Mouse (Mus musculus) E14TG2a.4 (cell line): ENCODE measurements around the gene Hcn4.

ENCODE experiments used
- CTCF ChIP-seq: conservative IDR thresholded peaks from 2 replicates; pipeline ENCODE4 v1.5.1; 2014; ENCODE audit warnings: low read length
- NANOG ChIP-seq: IDR thresholded peaks from 2 replicates; pipeline ENCODE4 v1.6.1; 2014; ENCODE audit warnings: borderline replicate concordance, low read length, mixed read lengths

DNA sequence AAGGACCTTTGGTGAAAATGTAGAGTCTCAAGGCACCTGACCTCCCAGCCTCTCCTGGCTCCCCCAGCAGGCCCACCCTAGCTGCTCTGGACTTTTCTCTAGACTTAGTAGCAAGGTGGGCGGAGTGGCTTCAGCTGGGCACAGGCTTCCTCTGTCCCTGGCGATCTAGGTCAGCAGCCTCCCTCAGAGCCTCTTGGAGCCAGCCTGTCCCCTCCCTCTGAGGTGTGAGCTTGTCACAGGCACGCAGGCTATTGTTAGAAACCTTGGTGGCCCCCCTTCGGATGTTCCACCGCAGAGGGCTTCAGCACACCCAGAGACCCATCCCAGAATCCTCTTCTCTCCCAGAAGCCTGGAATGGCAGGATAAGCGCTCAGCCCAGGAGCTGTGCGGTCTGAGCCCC is 24.5 kb downstream of the Hcn4 start:
- TF ChIP-seq CTCF (no peak), NANOG (no peak)
